Mouse (Mus musculus) stomach, embryonic 16.5 days (tissue): ENCODE data around the gene Syngr3. TPM values are rescaled to one million over a fixed set of nuclear protein-coding genes. Genes with fewer than 3 reads are reported as not detected.
A peak's percentile ranks its signal among the peaks of the same experiment; 100 is the strongest.

Experiments used
- ATAC-seq: fragments of 200-750 bp; cut with Nextera tagmentation; 2 replicates; pipeline ENCODE4 v1.8.0; 2017; ENCODE audit warnings: moderate number of reproducible peaks, moderate TSS enrichment; ENCODE audit not compliant: insufficient read depth, low FRiP score
- H3K27ac ChIP-seq: fragments of 300-500 bp; sonication (generic); 2 replicates; pipeline ENCODE4 v1.5.1; 2014; ENCODE audit warnings: low read length
- H3K27me3 ChIP-seq: fragments of 300-500 bp; sonication (generic); 2 replicates; pipeline ENCODE4 v1.6.1; 2014; ENCODE audit warnings: low read length, control low read depth, mixed read lengths; ENCODE audit not compliant: control insufficient read depth, insufficient read depth
- H3K36me3 ChIP-seq: fragments of 300-500 bp; sonication (generic); 2 replicates; pipeline ENCODE4 v1.6.1; 2014; ENCODE audit warnings: low read length; ENCODE audit not compliant: control insufficient read depth, insufficient read depth
- H3K4me1 ChIP-seq: fragments of 300-500 bp; sonication (generic); 2 replicates; pipeline ENCODE4 v1.6.1; 2014; ENCODE audit warnings: low read length, control low read depth, mixed read lengths; ENCODE audit not compliant: control insufficient read depth, insufficient read depth
- H3K4me2 ChIP-seq: fragments of 300-500 bp; sonication (generic); 2 replicates; pipeline ENCODE4 v1.6.1; 2014; ENCODE audit warnings: low read depth, low read length, mixed read lengths
- H3K4me3 ChIP-seq: fragments of 300-500 bp; sonication (generic); replicated peaks from 2 replicates; pipeline ENCODE4 v1.5.1; 2014; ENCODE audit warnings: mild to moderate bottlenecking, low read length
- H3K9ac ChIP-seq: fragments of 300-500 bp; sonication (generic); 2 replicates; pipeline ENCODE4 v1.6.1; 2014; ENCODE audit warnings: low read length
- H3K9me3 ChIP-seq: fragments of 300-500 bp; sonication (generic); replicated peaks from 2 replicates; pipeline ENCODE4 v1.6.1; 2016; ENCODE audit warnings: low read length, control low read depth; ENCODE audit not compliant: control insufficient read depth
- WGBS: fragments of 180-500 bp; shearing (Covaris S2); extraction: QIAGEN DNeasy Blood & Tissue Kit; methylation state at CpG from one replicate; pipeline ENCODE4 v1.1.7; 2014; 5-methylcytosine and 5-hydroxymethylcytosine counted together
- polyA plus RNA-seq: library from polyadenylated mRNA; unstranded; fragments of >200 nt; fragmentation: Nextera tagmentation; extraction: Ambion mirVana; gene quantifications from 2 replicates; pipeline ENCODE4 v1.2.1, GENCODE M21; 2015

The Syngr3 gene
- polyA plus RNA-seq, 1 experiment from 2014 or later: 6.1 TPM

DNA sequence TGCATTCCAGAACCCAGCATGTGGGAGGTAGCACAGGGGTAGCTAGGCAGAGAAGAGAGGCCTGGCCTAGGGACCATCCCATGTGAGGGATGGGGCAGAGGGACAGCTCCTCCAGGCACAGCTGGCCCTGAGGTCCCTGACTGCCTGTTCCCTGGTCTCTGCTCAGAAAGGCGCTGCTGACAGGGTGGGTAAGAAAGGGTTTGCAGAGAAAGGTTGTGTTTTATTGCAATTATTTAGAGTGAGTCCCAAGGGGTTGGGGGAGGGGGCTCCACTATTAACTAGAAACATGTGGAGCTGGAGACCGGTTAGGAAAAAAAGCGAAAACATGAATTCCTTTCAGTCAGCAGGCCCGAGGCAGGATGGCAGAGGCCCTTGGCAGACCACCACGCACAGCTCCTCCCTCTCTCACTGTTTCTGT is 50.2 kb downstream of the Syngr3 start:
- H3K4me3 ChIP-seq: no peak overlapping the region
- H3K4me2 ChIP-seq: no peak overlapping the region
- H3K4me1 ChIP-seq: peaks cover 19% of the 10 kb centered on the region
- 49% methylated on average over 5 of the region's 5 CpGs for WGBS
- peak overlapping the region; percentile 44; the same call in 1 of the 2 replicates for H3K9ac ChIP-seq
- no peaks in the 10 kb centered on the region for H3K9me3 ChIP-seq
- no peaks in the 10 kb centered on the region for H3K27me3 ChIP-seq
- no peak for ATAC-seq
- H3K36me3 ChIP-seq: no peaks in the 10 kb centered on the region
- H3K27ac ChIP-seq: peak overlapping the region; percentile 86

DNA sequence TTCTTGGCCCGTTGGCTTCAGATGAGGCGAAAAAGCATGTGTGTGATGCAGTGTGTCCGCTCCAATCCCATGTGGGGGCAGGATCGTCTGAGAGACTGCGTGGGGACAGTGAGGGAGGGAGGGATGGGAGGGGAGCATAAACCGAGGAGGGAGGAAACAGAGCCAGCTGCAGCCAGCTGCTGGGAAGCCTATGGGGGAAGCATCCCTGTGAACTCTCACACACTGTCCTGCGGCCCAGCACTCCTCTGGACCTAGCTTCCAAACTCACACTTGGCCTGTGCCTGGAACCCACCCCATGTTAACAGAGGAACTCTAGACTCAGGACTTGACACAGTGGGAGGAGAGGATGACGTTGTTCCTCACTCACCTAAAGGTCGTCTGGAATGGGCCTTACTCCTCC is 50.9 kb downstream of the Syngr3 start:
- H3K27ac ChIP-seq: peak overlapping the region; percentile 86
- 0 out of 2 replicates have a peak overlapping the region, but pooled peaks have one; percentile 44 for H3K9ac ChIP-seq
- H3K9me3 ChIP-seq: no peaks in the 10 kb centered on the region
- H3K4me2 ChIP-seq: no peak overlapping the region
- H3K4me3 ChIP-seq: no peak overlapping the region
- H3K4me1 ChIP-seq: peaks cover 15% of the 10 kb centered on the region; the same call in 1 of the 2 replicates
- WGBS: 51% methylated on average over 9 of the region's 9 CpGs
- peak; percentile 87 for ATAC-seq
- H3K36me3 ChIP-seq: no peaks in the 10 kb centered on the region
- H3K27me3 ChIP-seq: no peaks in the 10 kb centered on the region

DNA sequence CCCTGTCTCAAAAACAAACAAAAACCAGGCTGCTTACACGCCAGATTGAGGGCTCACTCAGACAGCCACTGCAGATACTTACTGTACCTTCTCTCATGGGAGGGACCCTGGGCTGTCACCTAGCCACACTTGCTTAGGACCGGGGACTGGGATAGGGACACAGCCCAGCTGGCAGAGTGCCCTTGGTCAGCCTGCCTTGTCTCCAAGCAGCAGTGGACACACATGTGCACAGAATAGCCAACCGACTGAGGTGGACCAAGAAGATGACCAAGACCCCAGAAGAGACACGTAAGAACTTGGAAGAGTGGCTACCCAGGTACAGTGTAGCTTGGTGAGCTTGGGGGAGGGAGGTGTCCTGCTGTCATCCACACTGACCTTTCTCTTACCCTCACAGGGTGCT is 51.5 kb downstream of the Syngr3 start:
- H3K36me3 ChIP-seq: no peaks in the 10 kb centered on the region
- 82% methylated on average over 4 of the region's 4 CpGs for WGBS

GRCm38 (mm10) chr17:24636781-24637481 is 52.8 kb downstream of the Syngr3 start:
- Histone ChIP-seq H3K4me3 (no peak overlapping the region), H3K9me3 (no peaks in the 10 kb centered on the region), H3K36me3 (no peaks in the 10 kb centered on the region), H3K27me3 (no peaks in the 10 kb centered on the region), H3K27ac (no peak overlapping the region), H3K4me1 (peaks cover 26% of the 10 kb centered on the region), H3K4me2 (no peak overlapping the region), H3K9ac (no peak overlapping the region)
- ATAC-seq: no peak
- 62% methylated on average over 5 of the region's 5 CpGs for WGBS

More for the DNA sequence above, 51.5 kb downstream of the Syngr3 start:
- Histone ChIP-seq H3K9ac (0 out of 2 replicates have a peak overlapping the region, but pooled peaks have one; percentile 0), H3K4me2 (no peak overlapping the region), H3K27me3 (no peaks in the 10 kb centered on the region), H3K27ac (peak overlapping the region; percentile 86), H3K4me3 (no peak overlapping the region), H3K9me3 (no peaks in the 10 kb centered on the region), H3K4me1 (peaks cover 21% of the 10 kb centered on the region)
- ATAC-seq: no peak

GRCm38 (mm10) chr17:24635694-24636093 is 54.1 kb downstream of the Syngr3 start:
- Histone ChIP-seq H3K9ac (no peak overlapping the region), H3K9me3 (no peaks in the 10 kb centered on the region), H3K36me3 (no peaks in the 10 kb centered on the region), H3K4me3 (no peak overlapping the region), H3K4me2 (no peak overlapping the region), H3K27ac (no peak overlapping the region), H3K4me1 (peaks cover 31% of the 10 kb centered on the region), H3K27me3 (no peaks in the 10 kb centered on the region)
- ATAC-seq: no peak
- WGBS: 91% methylated on average over 5 of the region's 5 CpGs

Other genes with a start within 250 kb of the Syngr3 start
- 9.2 and 19.9 TPM in 2 replicates for gene Dnase1l2, start 246.8 kb downstream of the Syngr3 start, polyA plus RNA-seq
- gene E4f1, start 219.6 kb downstream of the Syngr3 start, polyA plus RNA-seq: 29.4 and 35.0 TPM in 2 replicates
- gene Pgp, start 219.6 kb downstream of the Syngr3 start, polyA plus RNA-seq: 49.6 and 54.5 TPM in 2 replicates
- gene Bricd5, start 216.1 kb downstream of the Syngr3 start, polyA plus RNA-seq: 0.36 and 0.46 TPM in 2 replicates
- gene Mlst8, start 210.9 kb downstream of the Syngr3 start, polyA plus RNA-seq: 29.0 and 33.6 TPM in 2 replicates
- gene Caskin1, start 201.4 kb downstream of the Syngr3 start, polyA plus RNA-seq: 1.5 and 2.3 TPM in 2 replicates
- gene Traf7, start 162.0 kb downstream of the Syngr3 start, polyA plus RNA-seq: 80.6 and 104 TPM in 2 replicates
- gene Rab26, start 155.7 kb downstream of the Syngr3 start, polyA plus RNA-seq: 7.9 and 9.4 TPM in 2 replicates
- gene Pkd1, start 140.1 kb downstream of the Syngr3 start, polyA plus RNA-seq: 21.7 and 22.2 TPM in 2 replicates
- gene Tsc2, start 57.3 kb downstream of the Syngr3 start, polyA plus RNA-seq: 53.1 and 57.2 TPM in 2 replicates
- 18.0 and 19.1 TPM in 2 replicates for gene Nthl1, start 57.3 kb downstream of the Syngr3 start, polyA plus RNA-seq
- gene Slc9a3r2, start 39.6 kb downstream of the Syngr3 start, polyA plus RNA-seq: 38.0 and 39.0 TPM in 2 replicates
- gene Npw, start 31.5 kb downstream of the Syngr3 start, polyA plus RNA-seq: 0.37 and 0.39 TPM in 2 replicates
- 13.6 and 13.7 TPM in 2 replicates for gene Zfp598, start 20.3 kb downstream of the Syngr3 start, polyA plus RNA-seq
- 34.5 and 35.2 TPM in 2 replicates for gene Gfer, start 6.2 kb upstream of the Syngr3 start, polyA plus RNA-seq
- 3.8 and 5.8 TPM in 2 replicates for gene Noxo1, start 6.3 kb upstream of the Syngr3 start, polyA plus RNA-seq
- gene Tbl3, start 17.7 kb upstream of the Syngr3 start, polyA plus RNA-seq: 63.6 and 70.4 TPM in 2 replicates
- 0.14 TPM in 1 of 2 replicates, not detected in the other for gene Rnf151, start 28.1 kb upstream of the Syngr3 start, polyA plus RNA-seq
- gene Rps2, start 28.2 kb upstream of the Syngr3 start, polyA plus RNA-seq: 1,212 and 1,230 TPM in 2 replicates
- 225 and 246 TPM in 2 replicates for gene Ndufb10, start 34.5 kb upstream of the Syngr3 start, polyA plus RNA-seq
- gene Rpl3l, start 37.9 kb upstream of the Syngr3 start, polyA plus RNA-seq: 0.25 and 0.57 TPM in 2 replicates
- 40.3 and 45.5 TPM in 2 replicates for gene Msrb1, start 46.7 kb upstream of the Syngr3 start, polyA plus RNA-seq
- 0.81 and 1.0 TPM in 2 replicates for gene Hs3st6, start 63.0 kb upstream of the Syngr3 start, polyA plus RNA-seq
- gene Meiob, start 114.3 kb upstream of the Syngr3 start, polyA plus RNA-seq: 0.10 TPM in 1 of 2 replicates, not detected in the other
- 50.9 and 53.1 TPM in 2 replicates for gene Hagh, start 150.2 kb upstream of the Syngr3 start, polyA plus RNA-seq
- 29.9 and 36.5 TPM in 2 replicates for gene Fahd1, start 160.4 kb upstream of the Syngr3 start, polyA plus RNA-seq
- gene Igfals, start 176.0 kb upstream of the Syngr3 start, polyA plus RNA-seq: 3.7 and 4.2 TPM in 2 replicates
- gene Nubp2, start 196.4 kb upstream of the Syngr3 start, polyA plus RNA-seq: 44.1 and 47.9 TPM in 2 replicates
- gene Spsb3, start 196.7 kb upstream of the Syngr3 start, polyA plus RNA-seq: 31.5 and 32.7 TPM in 2 replicates
- gene Eme2, start 205.1 kb upstream of the Syngr3 start, polyA plus RNA-seq: 32.3 and 33.5 TPM in 2 replicates
- 91.2 and 96.2 TPM in 2 replicates for gene Mrps34, start 205.2 kb upstream of the Syngr3 start, polyA plus RNA-seq
- gene Nme3, start 206.5 kb upstream of the Syngr3 start, polyA plus RNA-seq: 63.1 and 64.8 TPM in 2 replicates
- 32.8 and 33.4 TPM in 2 replicates for gene Mapk8ip3, start 247.0 kb upstream of the Syngr3 start, polyA plus RNA-seq